Mouse (Mus musculus) lung, embryonic 16.5 days (tissue): ENCODE measurements around the gene Rnf151. TPM values are rescaled to one million over a fixed set of nuclear protein-coding genes. Genes with fewer than 3 reads are reported as not detected.

Experiments
- ATAC-seq: fragments of 200-750 bp; cut with Nextera tagmentation; 2 replicates; pipeline ENCODE4 v1.8.0; 2017; ENCODE audit warnings: low read depth, mild to moderate bottlenecking, moderate library complexity
- H3K27ac ChIP-seq: fragments of 300-500 bp; sonication (generic); 2 replicates; pipeline ENCODE4 v1.5.1; 2014; ENCODE audit warnings: mild to moderate bottlenecking, control low read depth, low read length
- H3K27me3 ChIP-seq: fragments of 300-500 bp; sonication (generic); 2 replicates; pipeline ENCODE4 v1.6.1; 2014; ENCODE audit warnings: low read depth, low read length, mixed read lengths; ENCODE audit not compliant: control insufficient read depth, insufficient read depth
- H3K36me3 ChIP-seq: fragments of 300-500 bp; sonication (generic); 2 replicates; pipeline ENCODE4 v1.6.1; 2014; ENCODE audit warnings: low read length; ENCODE audit not compliant: control insufficient read depth, insufficient read depth
- H3K4me1 ChIP-seq: fragments of 300-500 bp; sonication (generic); replicated peaks from 2 replicates; pipeline ENCODE4 v1.6.1; 2014; ENCODE audit warnings: low read length, mixed read lengths; ENCODE audit not compliant: control insufficient read depth, insufficient read depth
- H3K4me2 ChIP-seq: fragments of 300-500 bp; sonication (generic); 2 replicates; pipeline ENCODE4 v1.6.1; 2014; ENCODE audit warnings: low read depth, low read length, control low read depth
- H3K4me3 ChIP-seq: fragments of 300-500 bp; sonication (generic); 2 replicates; pipeline ENCODE4 v1.5.1; 2014; ENCODE audit warnings: mild to moderate bottlenecking, low read length, control low read depth
- H3K9ac ChIP-seq: fragments of 300-500 bp; sonication (generic); 2 replicates; pipeline ENCODE4 v1.6.1; 2014; ENCODE audit warnings: low read length, control low read depth
- H3K9me3 ChIP-seq: fragments of 300-500 bp; sonication (generic); 2 replicates; pipeline ENCODE4 v1.6.1; 2016; ENCODE audit warnings: low read length; ENCODE audit not compliant: control insufficient read depth
- WGBS: fragments of 180-500 bp; shearing (Covaris S2); extraction: QIAGEN DNeasy Blood & Tissue Kit; methylation state at CpG from one replicate; pipeline ENCODE4 v1.1.7; 2014; 5-methylcytosine and 5-hydroxymethylcytosine counted together
- polyA plus RNA-seq: library from polyadenylated mRNA; unstranded; fragments of >200 nt; fragmentation: Nextera tagmentation; extraction: Ambion mirVana; gene quantifications from 2 replicates; pipeline ENCODE4 v1.2.1, GENCODE M21; 2015

Gene Rnf151
- polyA plus RNA-seq, 1 experiment from 2014 or later: 0.35 TPM

DNA sequence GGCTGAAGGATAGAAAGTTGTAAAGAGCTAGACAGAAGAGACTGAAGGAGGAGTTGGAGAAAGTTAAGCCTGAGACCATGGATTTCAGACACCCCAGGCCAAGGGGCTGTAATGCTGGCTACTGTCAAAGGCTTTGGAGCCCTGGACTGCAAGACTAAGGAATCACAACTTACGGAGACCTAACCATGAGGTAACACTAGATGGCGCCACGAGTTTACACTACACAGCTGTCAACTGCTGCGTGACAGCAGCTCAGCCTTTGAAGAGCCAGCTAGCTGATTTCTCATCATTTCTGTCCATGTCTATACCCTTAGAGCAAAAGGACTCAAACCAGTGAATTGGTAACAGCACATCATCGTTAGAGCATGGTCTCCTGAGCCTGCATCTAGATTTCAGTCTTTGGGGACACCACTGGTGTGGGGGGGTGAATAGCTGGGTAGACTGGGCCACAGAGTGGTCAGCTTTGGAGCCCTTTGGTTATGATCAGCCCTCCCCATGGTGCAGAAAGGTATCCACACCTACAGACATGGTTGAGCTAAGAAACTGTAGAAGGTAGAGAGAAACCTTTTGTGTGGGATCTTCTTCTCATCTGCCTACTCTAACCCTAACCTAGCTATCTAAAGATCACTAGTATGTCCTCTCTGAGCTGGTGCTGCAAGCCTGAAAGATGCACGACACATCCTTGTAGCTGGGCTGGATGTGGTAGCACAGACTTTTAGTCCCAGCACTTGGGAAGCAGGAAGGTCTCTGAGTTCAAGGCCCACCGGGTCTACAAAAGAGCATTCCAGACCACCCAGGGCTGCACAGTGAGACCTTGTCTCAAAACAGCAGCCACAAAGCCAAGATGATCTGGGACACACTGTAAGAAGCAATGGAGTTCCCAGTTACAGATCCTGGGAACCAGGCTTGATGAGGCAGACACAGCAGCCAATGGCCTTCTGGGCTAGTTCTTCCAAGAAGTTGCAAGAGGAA, 27.9 kb upstream of the Rnf151 start:
- no peak overlapping the region for H3K27ac ChIP-seq
- H3K9ac ChIP-seq: no peak overlapping the region
- H3K27me3 ChIP-seq: peaks cover 10% of the 10 kb centered on the region
- H3K4me3 ChIP-seq: no peak overlapping the region
- no peaks in the 10 kb centered on the region for H3K9me3 ChIP-seq
- H3K36me3 ChIP-seq: peaks cover 2% of the 10 kb centered on the region; the same call in 1 of the 2 replicates
- ATAC-seq: peak; percentile 83
- no peak overlapping the region for H3K4me2 ChIP-seq
- no peaks in the 10 kb centered on the region for H3K4me1 ChIP-seq
- WGBS: 19% methylated on average over 7 of the region's 7 CpGs

DNA sequence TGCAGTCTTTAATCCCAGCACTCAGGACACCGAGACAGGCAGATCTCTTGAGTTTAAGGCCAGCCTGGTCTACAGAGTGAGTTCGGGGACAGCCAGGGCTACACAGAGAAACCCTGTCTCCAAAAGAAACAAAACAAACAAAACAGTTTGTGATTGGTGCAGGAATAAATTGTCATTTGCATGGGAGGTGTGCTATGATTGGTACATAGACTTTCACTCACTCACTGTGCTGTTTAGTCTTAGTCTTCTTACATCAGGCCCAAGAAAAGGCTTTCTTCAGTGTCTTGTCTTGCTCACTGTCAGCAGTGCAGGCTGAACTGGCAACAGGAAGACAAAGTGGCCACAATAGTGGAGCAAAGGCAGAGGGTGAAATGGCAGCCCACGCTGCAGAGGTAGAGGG, 26.5 kb upstream of the Rnf151 start:
- H3K9ac ChIP-seq: no peak overlapping the region
- no peak for ATAC-seq

DNA sequence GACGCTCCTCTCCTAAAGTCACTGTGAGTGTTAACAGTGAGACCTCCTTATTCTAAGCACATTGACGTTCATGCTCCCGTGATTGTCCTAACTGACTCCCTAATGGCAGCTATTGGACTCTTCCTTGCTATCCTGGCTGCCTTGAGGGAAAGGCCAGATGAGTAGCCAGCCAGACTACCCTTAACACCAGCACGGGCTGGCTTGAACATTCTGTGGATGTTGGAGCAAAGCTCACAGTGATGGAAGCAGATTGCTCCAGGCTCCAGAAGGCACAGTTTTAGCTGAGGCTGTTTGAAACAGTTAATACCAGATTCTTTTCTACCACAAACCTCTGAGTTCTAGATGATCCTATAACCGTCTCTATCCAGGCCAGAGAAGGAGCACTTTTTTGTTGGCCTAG, 26.0 kb upstream of the Rnf151 start:
- Histone ChIP-seq H3K4me2 (no peak overlapping the region), H3K9ac (no peak overlapping the region), H3K4me3 (no peak overlapping the region), H3K27me3 (no peaks in the 10 kb centered on the region), H3K27ac (no peak overlapping the region), H3K9me3 (no peaks in the 10 kb centered on the region), H3K4me1 (no peaks in the 10 kb centered on the region), H3K36me3 (peaks cover 7% of the 10 kb centered on the region)
- WGBS: 64% methylated on average over 5 of the region's 5 CpGs
- ATAC-seq: no peak

More for the DNA sequence above, 26.5 kb upstream of the Rnf151 start:
- WGBS: 62% methylated on average over 3 of the region's 3 CpGs
- Histone ChIP-seq H3K4me3 (no peak overlapping the region), H3K9me3 (no peaks in the 10 kb centered on the region), H3K4me2 (no peak overlapping the region), H3K27ac (no peak overlapping the region), H3K4me1 (no peaks in the 10 kb centered on the region), H3K36me3 (peaks cover 7% of the 10 kb centered on the region), H3K27me3 (no peaks in the 10 kb centered on the region)

DNA sequence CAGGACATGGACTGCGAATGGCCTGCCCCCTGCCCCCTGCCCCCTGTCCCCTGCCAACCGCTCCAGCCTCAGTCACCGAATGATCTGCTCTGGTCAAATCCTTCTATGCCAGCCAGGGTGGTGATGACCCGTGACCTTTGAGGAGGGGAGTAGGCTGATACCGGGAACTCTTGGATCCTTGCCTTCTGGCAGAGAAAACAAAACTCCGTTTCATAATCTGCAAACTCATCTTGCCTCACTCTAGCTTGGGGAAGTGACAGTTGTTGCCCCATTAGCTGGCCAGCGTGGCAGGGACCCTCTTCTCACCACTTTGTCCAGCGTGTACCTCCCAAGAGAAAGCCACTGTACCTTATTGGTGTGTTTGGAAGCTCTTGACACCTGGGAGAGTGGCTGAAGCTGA, 24.4 kb upstream of the Rnf151 start:
- no peak for ATAC-seq

DNA sequence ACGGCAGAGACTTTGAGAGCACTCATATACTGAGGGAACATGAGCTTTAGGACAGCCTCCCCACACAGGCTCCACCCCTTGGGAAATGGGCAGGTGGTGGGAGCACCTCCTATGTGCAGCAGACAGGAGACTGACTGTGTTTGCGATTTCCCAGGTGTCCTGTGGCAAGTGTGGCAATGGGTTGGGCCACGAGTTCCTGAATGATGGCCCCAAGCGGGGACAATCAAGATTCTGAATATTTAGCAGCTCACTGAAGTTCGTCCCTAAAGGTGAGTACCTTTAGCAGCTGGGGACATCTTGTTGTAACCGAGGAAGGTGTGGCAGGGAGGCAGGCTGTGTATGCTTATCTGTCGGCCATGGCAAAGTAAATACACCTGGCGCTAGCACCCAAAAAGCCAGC, 22.1 kb upstream of the Rnf151 start:
- H3K4me3 ChIP-seq: no peak overlapping the region
- no peak overlapping the region for H3K9ac ChIP-seq
- H3K27me3 ChIP-seq: no peaks in the 10 kb centered on the region
- ATAC-seq: no peak
- peaks cover 7% of the 10 kb centered on the region for H3K36me3 ChIP-seq
- H3K9me3 ChIP-seq: no peaks in the 10 kb centered on the region
- WGBS: 71% methylated on average over 8 of the region's 8 CpGs
- H3K27ac ChIP-seq: no peak overlapping the region
- H3K4me1 ChIP-seq: peaks cover 11% of the 10 kb centered on the region
- no peak overlapping the region for H3K4me2 ChIP-seq

More for the DNA sequence above, 24.4 kb upstream of the Rnf151 start:
- H3K27me3 ChIP-seq: no peaks in the 10 kb centered on the region
- H3K4me3 ChIP-seq: no peak overlapping the region
- peaks cover 7% of the 10 kb centered on the region for H3K36me3 ChIP-seq
- H3K9ac ChIP-seq: no peak overlapping the region
- peaks cover 4% of the 10 kb centered on the region for H3K4me1 ChIP-seq
- 70% methylated on average over 8 of the region's 8 CpGs for WGBS
- H3K27ac ChIP-seq: no peak overlapping the region
- no peaks in the 10 kb centered on the region for H3K9me3 ChIP-seq
- H3K4me2 ChIP-seq: no peak overlapping the region

DNA sequence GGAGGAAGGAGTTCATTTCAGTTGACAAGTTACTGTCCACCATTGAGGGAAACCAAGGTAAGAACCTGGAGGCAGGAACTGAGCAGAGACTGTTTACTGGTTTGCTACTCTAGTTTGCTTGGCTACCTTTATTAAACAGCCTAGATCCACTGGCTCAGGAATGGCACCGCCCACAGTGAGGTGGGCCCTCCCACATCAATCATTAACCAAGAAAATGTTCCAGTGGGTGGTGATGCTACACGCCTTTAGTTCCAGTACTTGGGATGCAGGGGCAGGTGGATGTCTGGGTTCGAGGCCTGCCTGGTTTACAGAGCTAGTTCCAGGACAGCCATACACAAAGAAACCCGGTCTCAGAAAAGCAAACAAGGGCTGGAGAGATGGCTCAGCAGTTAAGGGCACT, 20.4 kb upstream of the Rnf151 start:
- no peak for ATAC-seq

DNA sequence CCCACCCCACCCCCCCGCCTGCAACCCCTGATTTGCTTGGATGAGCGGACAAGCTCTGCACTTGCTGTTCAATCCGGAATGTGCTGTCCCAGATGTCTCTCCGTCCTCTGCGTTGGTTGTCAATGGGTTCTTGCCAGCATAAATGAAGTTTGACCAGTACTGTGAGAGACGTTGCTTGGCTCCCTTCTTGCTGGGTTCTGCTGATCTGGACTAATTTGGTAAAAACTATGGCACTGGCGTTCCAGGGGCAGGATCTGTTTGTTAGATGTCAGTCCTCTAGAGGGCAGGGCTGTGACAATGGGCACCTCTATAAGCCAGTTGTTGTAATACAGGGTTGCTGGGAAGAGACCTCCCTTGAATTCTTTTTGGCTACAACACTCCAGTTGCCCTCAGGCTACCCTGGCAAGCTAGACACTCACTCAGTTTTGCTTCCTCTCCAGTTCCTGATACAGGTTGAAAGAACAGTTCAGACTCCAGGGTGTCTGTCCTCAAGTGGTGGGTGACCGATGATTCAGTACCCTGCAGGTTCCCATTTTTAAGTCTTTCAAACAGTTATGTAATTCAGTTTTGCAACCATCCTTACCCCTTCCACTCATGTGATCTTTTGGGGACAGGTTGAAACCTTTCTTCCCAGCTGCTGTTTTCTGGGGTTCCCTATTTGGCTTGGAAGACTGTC, 19.4 kb upstream of the Rnf151 start:
- peak overlapping the region; percentile 76 for H3K4me2 ChIP-seq
- H3K27me3 ChIP-seq: no peaks in the 10 kb centered on the region
- WGBS: 18% methylated on average over 8 of the region's 8 CpGs
- H3K9me3 ChIP-seq: no peaks in the 10 kb centered on the region
- ATAC-seq: no peak
- H3K27ac ChIP-seq: no peak overlapping the region
- H3K4me3 ChIP-seq: peak overlapping the region; percentile 67
- H3K36me3 ChIP-seq: peaks cover 7% of the 10 kb centered on the region
- peaks cover 11% of the 10 kb centered on the region for H3K4me1 ChIP-seq
- peak overlapping the region; percentile 74 for H3K9ac ChIP-seq

More for the DNA sequence above, 20.4 kb upstream of the Rnf151 start:
- H3K9me3 ChIP-seq: no peaks in the 10 kb centered on the region
- H3K4me2 ChIP-seq: no peak overlapping the region
- H3K9ac ChIP-seq: no peak overlapping the region
- no peak overlapping the region for H3K4me3 ChIP-seq
- WGBS: 72% methylated on average over 4 of the region's 4 CpGs
- H3K27me3 ChIP-seq: no peaks in the 10 kb centered on the region
- H3K36me3 ChIP-seq: peaks cover 7% of the 10 kb centered on the region
- H3K4me1 ChIP-seq: peaks cover 11% of the 10 kb centered on the region
- no peak overlapping the region for H3K27ac ChIP-seq

DNA sequence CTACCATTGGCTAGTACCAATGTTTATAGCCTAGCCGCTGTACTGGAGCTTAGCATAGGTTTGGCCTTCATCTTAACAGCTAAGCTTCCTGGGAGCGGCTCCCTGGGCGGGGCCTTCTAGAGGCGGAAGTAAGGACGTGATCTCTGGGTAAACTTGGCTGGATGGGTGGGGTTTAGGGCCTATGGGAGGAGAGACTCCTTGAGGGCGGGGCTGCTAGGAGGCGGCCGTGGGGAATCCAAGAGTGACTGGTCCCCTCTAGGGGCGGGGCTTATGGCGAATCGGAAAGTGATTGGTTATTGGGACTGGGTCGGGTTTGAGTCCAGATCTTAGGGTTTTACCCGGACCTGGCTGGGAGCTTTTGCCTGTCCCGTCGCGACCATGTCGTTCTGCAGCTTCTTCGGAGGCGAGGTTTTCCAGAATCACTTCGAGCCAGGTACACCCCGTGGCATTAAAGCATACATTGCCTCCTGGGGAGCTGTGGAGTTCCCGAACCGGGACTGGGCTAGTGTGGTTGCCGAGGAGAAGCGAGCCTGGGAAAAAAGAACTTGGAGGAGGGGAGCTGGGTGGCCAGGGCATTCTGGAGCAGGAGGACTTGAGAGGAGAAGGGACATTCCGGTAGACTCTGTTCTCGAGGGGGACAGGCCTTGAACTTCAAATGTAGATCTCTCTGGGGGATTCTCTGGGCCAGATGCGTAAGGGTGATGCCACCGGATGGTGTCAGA, 18.6 kb upstream of the Rnf151 start, which contains the start of gene Msrb1:
Gene Msrb1 (plus strand): TSS at position 313 of the 722 bp plus-strand sequence.
- peak; percentile 99 for ATAC-seq
- Histone ChIP-seq H3K27me3 (no peaks in the 10 kb centered on the region), H3K4me1 (peaks cover 11% of the 10 kb centered on the region), H3K9ac (peak within 1 kb of the TSS; percentile 74), H3K4me2 (peak within 1 kb of the TSS; percentile 76), H3K4me3 (peak within 1 kb of the TSS; percentile 67), H3K9me3 (no peaks in the 10 kb centered on the region), H3K36me3 (peaks cover 4% of the 10 kb centered on the region), H3K27ac (peak within 1 kb of the TSS; percentile 62; the same call in 1 of the 2 replicates)
- 1% methylated on average over 29 of the region's 29 CpGs for WGBS
